In genomic region chr7:110121516-110122288, GRCm38 (mm10) we compare ENCODE assay signal across 7 mouse cellular contexts. TPM values are rescaled to one million over a fixed set of nuclear protein-coding genes. Genes with fewer than 3 reads are reported as not detected.
DNase-seq lines count a peak whose midpoint lies in the region; ATAC-seq and TF ChIP-seq lines count a peak whose summit lies in the region.

Gene Wee1 (plus strand): TSS chr7:110122046.

- no peaks in the 10 kb centered on the region for H3K79me2 ChIP-seq in heart, adult 2 months (replicated peaks; ENCODE audit: control insufficient read depth, insufficient read depth, low read length)

- H3K9me3 ChIP-seq in embryonic facial prominence, embryonic 12.5 days = no peaks in the 10 kb centered on the region
- no peaks in the 10 kb centered on the region for H3K9me3 ChIP-seq in limb, embryonic 13.5 days
- H3K9me3 ChIP-seq in midbrain, embryonic 16.5 days (replicated peaks; ENCODE audit: control insufficient read depth, low read length, poor library complexity, severe bottlenecking) = no peaks in the 10 kb centered on the region

- H3K27me3 ChIP-seq in embryonic facial prominence, embryonic 12.5 days = no peaks in the 10 kb centered on the region
- no peaks in the 10 kb centered on the region for H3K27me3 ChIP-seq in heart, adult 2 months (ENCODE audit: control insufficient read depth, insufficient read depth, low read length)
- H3K27me3 ChIP-seq in limb, embryonic 13.5 days = no peaks in the 10 kb centered on the region
- no peaks in the 10 kb centered on the region for H3K27me3 ChIP-seq in midbrain, embryonic 16.5 days (ENCODE audit: control insufficient read depth, insufficient read depth, low read depth, low read length)

- under 1% methylated on average over 81 of the region's 81 CpGs for WGBS in embryonic facial prominence, embryonic 12.5 days
- WGBS in heart, adult 2 months = under 1% methylated on average over 81 of the region's 81 CpGs
- under 1% methylated on average over 81 of the region's 81 CpGs for WGBS in limb, embryonic 13.5 days
- under 1% methylated on average over 80 of the region's 81 CpGs for WGBS in midbrain, embryonic 16.5 days

- DNase-seq in adrenal gland, postnatal 25 days = peak; percentile 99
- DNase-seq in heart, adult 2 months = peak; percentile 99 to 100
- DNase-seq in kidney, adult 8-10 months = peak; percentile 99
- peak; percentile 96 to 99 for DNase-seq in spleen, postnatal 10 days (ENCODE audit: low spot score in 2 of 2)

- intact Hi-C loops in heart, adult 2 months (cut with DNase I) = loop anchor here (2.0 to 5.0 kb wide), 3 partner anchors 43 to 146 kb away; no protein-coding TSS in a partner anchor

- H3K4me3 ChIP-seq in embryonic facial prominence, embryonic 12.5 days = peak within 1 kb of the TSS; percentile 98
- H3K4me3 ChIP-seq in heart, adult 2 months = peak within 1 kb of the TSS; percentile 84
- H3K4me3 ChIP-seq in limb, embryonic 13.5 days = peak within 1 kb of the TSS; percentile 97
- H3K4me3 ChIP-seq in midbrain, embryonic 16.5 days (ENCODE audit: low read depth, low read length) = peak within 1 kb of the TSS; percentile 84

- peak within 1 kb of the TSS; percentile 59 for H3K4me2 ChIP-seq in embryonic facial prominence, embryonic 12.5 days (replicated peaks)
- peak within 1 kb of the TSS; percentile 77 for H3K4me2 ChIP-seq in limb, embryonic 13.5 days (replicated peaks)
- H3K4me2 ChIP-seq in midbrain, embryonic 16.5 days (ENCODE audit: low read length) = peak within 1 kb of the TSS; percentile 93

- peak; percentile 76; the same call in 1 of the 2 replicates for TF ChIP-seq EP300 in heart, adult 2 months (IDR thresholded peaks at IDR 0.05; ENCODE audit: insufficient read depth, low read depth, low read length)

- peaks cover 3% of the 10 kb centered on the region; the same call in 1 of the 2 replicates for H3K36me3 ChIP-seq in embryonic facial prominence, embryonic 12.5 days
- peaks cover 9% of the 10 kb centered on the region for H3K36me3 ChIP-seq in heart, adult 2 months (ENCODE audit: control insufficient read depth, insufficient read depth, low read length)
- H3K36me3 ChIP-seq in limb, embryonic 13.5 days = peaks cover 6% of the 10 kb centered on the region
- H3K36me3 ChIP-seq in midbrain, embryonic 16.5 days (ENCODE audit: control insufficient read depth, insufficient read depth, low read length) = no peaks in the 10 kb centered on the region

- peaks cover 12% of the 10 kb centered on the region; the same call in 1 of the 2 replicates for H3K4me1 ChIP-seq in embryonic facial prominence, embryonic 12.5 days
- H3K4me1 ChIP-seq in heart, adult 2 months (ENCODE audit: control insufficient read depth, insufficient read depth, low read length) = peaks cover 19% of the 10 kb centered on the region
- peaks cover 22% of the 10 kb centered on the region for H3K4me1 ChIP-seq in limb, embryonic 13.5 days
- peaks cover 5% of the 10 kb centered on the region; the same call in 1 of the 2 replicates for H3K4me1 ChIP-seq in midbrain, embryonic 16.5 days (ENCODE audit: control insufficient read depth, insufficient read depth, low read length)

- peak; percentile 86 for TF ChIP-seq POLR2A in heart, adult 2 months (IDR thresholded peaks at IDR 0.05; ENCODE audit: insufficient read depth, low read depth, low read length)

- ATAC-seq in embryonic facial prominence, embryonic 12.5 days (ENCODE audit: insufficient number of reproducible peaks, insufficient read depth, low FRiP score, low TSS enrichment) = peak; percentile 99
- peak; percentile 97 for ATAC-seq in limb, embryonic 13.5 days (ENCODE audit: low FRiP score, low read depth)
- ATAC-seq in midbrain, embryonic 16.5 days = peak; percentile 98

- peak within 1 kb of the TSS; percentile 95 for H3K9ac ChIP-seq in embryonic facial prominence, embryonic 12.5 days
- H3K9ac ChIP-seq in heart, adult 2 months (ENCODE audit: low read depth, low read length) = peak within 1 kb of the TSS; percentile 100
- H3K9ac ChIP-seq in limb, embryonic 13.5 days = peak within 1 kb of the TSS; percentile 94
- peak within 1 kb of the TSS; percentile 71 for H3K9ac ChIP-seq in midbrain, embryonic 16.5 days (ENCODE audit: low read depth, low read length)

- H3K27ac ChIP-seq in embryonic facial prominence, embryonic 12.5 days = peak within 1 kb of the TSS; percentile 96
- peak within 1 kb of the TSS; percentile 84 for H3K27ac ChIP-seq in heart, adult 2 months
- H3K27ac ChIP-seq in limb, embryonic 13.5 days = peak within 1 kb of the TSS; percentile 95
- H3K27ac ChIP-seq in midbrain, embryonic 16.5 days (ENCODE audit: low read length) = peak within 1 kb of the TSS; percentile 73

- no peak for TF ChIP-seq CTCF in heart, adult 2 months (IDR thresholded peaks at IDR 0.05)

RNA-seq across cellular contexts. Expression of gene Wee1, which starts in this region (rescaled TPM):
- total RNA-seq in adrenal gland, postnatal 25 days (2021) = 14.5 and 17.0 TPM in 2 replicates
- 41.9 and 42.4 TPM in 2 replicates for polyA plus RNA-seq in embryonic facial prominence, embryonic 12.5 days (2016; fragmentation: Nextera tagmentation; extraction: Ambion mirVana)
- 1 to 10 TPM; 8.3 to 8.6 TPM for total RNA-seq in heart, adult 2 months (2021)
- polyA plus RNA-seq in heart, adult 2 months (2012; rRNA removed) = 2.7 and 4.5 TPM in 2 replicates
- polyA plus RNA-seq in limb, embryonic 13.5 days (2015; fragmentation: Nextera tagmentation; extraction: Ambion mirVana) = 22.6 and 22.8 TPM in 2 replicates
- 3.7 TPM in 2 replicates for polyA plus RNA-seq in midbrain, embryonic 16.5 days (2015; fragmentation: Nextera tagmentation; extraction: Ambion mirVana)

Comparison
In these comparisons a context has a peak if more than half of its experiments do, and no peak if none do; other contexts are left out.
1. Peak in every context shown above with its lines: DNase-seq, ATAC-seq, H3K4me3 ChIP-seq and H3K27ac ChIP-seq.